Mouse (Mus musculus) heart, adult 2 months (tissue): ENCODE measurements around the gene Itga3.

Source experiments
- CTCF ChIP-seq: fragments of 200-600 bp; IDR thresholded peaks from 2 replicates; pipeline ENCODE4 v1.8.1; 2022; ENCODE audit warnings: antibody characterized with exemption, mild to moderate bottlenecking, moderate library complexity
- EP300 ChIP-seq: fragments of 200-500 bp; IDR thresholded peaks from 2 replicates; pipeline ENCODE4 v1.6.1; 2011; ENCODE audit warnings: low read depth, low read length, control low read depth; ENCODE audit not compliant: insufficient read depth
- POLR2A ChIP-seq: fragments of 200-500 bp; IDR thresholded peaks from 2 replicates; pipeline ENCODE4 v1.6.1; 2011; ENCODE audit warnings: mild to moderate bottlenecking, low read depth, low read length, control low read depth; ENCODE audit not compliant: insufficient read depth

DNA sequence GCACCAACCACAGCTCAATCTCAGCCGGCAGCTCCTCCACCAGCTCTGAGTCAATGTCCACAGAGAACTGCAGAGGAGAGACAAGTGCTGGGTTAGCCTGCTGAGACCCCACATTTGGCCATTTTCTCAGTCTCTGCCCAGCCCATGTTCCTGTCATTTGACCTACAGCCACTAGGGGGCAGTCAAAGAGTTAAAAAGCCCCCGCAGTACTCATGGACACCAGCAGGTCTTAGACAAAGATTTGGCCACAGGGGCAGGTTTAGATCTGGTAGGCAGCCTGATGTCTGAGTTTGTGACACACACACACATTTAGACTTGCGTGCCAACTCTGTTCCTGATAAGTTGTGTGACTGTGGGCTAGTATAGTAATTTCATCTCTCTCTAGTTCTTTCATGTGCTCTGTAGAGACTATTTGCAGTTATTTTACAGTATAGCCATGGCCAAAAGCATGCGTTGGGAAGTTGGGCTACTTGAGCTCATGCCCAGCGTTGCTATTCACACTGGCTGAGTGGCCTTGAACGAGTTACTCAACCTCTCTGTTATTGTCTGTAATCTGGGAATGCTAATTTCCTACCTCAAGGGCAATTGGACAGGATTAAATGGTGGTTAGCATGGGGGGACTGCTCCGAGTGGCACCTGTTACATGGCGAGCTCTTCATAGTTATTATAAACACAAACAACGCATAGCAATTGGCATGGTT is 29.5 kb downstream of the Itga3 start:
- TF ChIP-seq EP300, result peak; percentile 66; the same call in 1 of the 2 replicates
- 0 out of 2 replicates have a peak, but pooled peaks have one; percentile 96 for TF ChIP-seq CTCF
- TF ChIP-seq POLR2A, result no peak
